17 mouse cellular contexts compared by ENCODE assay signal in genomic region chr7:4437721-4438120, GRCm38 (mm10). TPM values are rescaled to one million over a fixed set of nuclear protein-coding genes. Genes with fewer than 3 reads are reported as not detected.
"Had no signal": no experiment of that assay in that cellular context is flagged by ENCODE, and none has a peak within 500 bp of the region (broad histone marks: within the 10 kb centered on the region; RNA-seq: fewer than 3 reads in every experiment).

No protein-coding gene starts in this region.

- H3K9me3 ChIP-seq: limb, embryonic 12.5 days; limb, embryonic 15.5 days; liver, embryonic 13.5 days had no signal

- H3K27me3 ChIP-seq: limb, embryonic 12.5 days; limb, embryonic 15.5 days; liver, embryonic 13.5 days had no signal

- DNase-seq: kidney, adult 2 months; kidney, postnatal 4 days; left cerebral cortex, postnatal 4 days; liver, embryonic 13.5 days; lung, adult 2 months; lung, postnatal 14 days; lung, postnatal 4 days; midbrain, embryonic 14.5 days; thymus, postnatal 14 days had no signal

- H3K4me1 ChIP-seq: limb, embryonic 12.5 days; limb, embryonic 15.5 days; liver, embryonic 13.5 days had no signal

- H3K4me2 ChIP-seq: limb, embryonic 12.5 days; limb, embryonic 15.5 days; liver, embryonic 13.5 days; midbrain, embryonic 11.5 days had no signal

- H3K4me3 ChIP-seq: limb, embryonic 12.5 days; limb, embryonic 15.5 days; liver, embryonic 13.5 days had no signal

- H3K27ac ChIP-seq: kidney, postnatal 0 days; limb, embryonic 12.5 days; limb, embryonic 15.5 days; liver, embryonic 13.5 days had no signal

- ATAC-seq: intestine, postnatal 0 days had no signal

- H3K9ac ChIP-seq: limb, embryonic 12.5 days; limb, embryonic 15.5 days; liver, embryonic 13.5 days had no signal

RNA-seq across cellular contexts. Expression of gene Gp6, which starts 40.2 kb away (rescaled TPM):
- polyA plus RNA-seq: intestine, postnatal 0 days; kidney, postnatal 0 days; limb, embryonic 15.5 days; midbrain, postnatal 0 days; neural tube, embryonic 14.5 days; small intestine, adult 2 months had no signal
